Mouse (Mus musculus) lung, embryonic 16.5 days (tissue): ENCODE results near the gene Msx3. TPM values are rescaled to one million over a fixed set of nuclear protein-coding genes. Genes with fewer than 3 reads are reported as not detected.

ENCODE experiments used
- ATAC-seq: fragments of 200-750 bp; cut with Nextera tagmentation; 2 replicates; pipeline ENCODE4 v1.8.0; 2017; ENCODE audit warnings: low read depth, mild to moderate bottlenecking, moderate library complexity
- H3K27ac ChIP-seq: fragments of 300-500 bp; sonication (generic); 2 replicates; pipeline ENCODE4 v1.5.1; 2014; ENCODE audit warnings: mild to moderate bottlenecking, control low read depth, low read length
- H3K27me3 ChIP-seq: fragments of 300-500 bp; sonication (generic); 2 replicates; pipeline ENCODE4 v1.6.1; 2014; ENCODE audit warnings: low read depth, low read length, mixed read lengths; ENCODE audit not compliant: control insufficient read depth, insufficient read depth
- H3K36me3 ChIP-seq: fragments of 300-500 bp; sonication (generic); 2 replicates; pipeline ENCODE4 v1.6.1; 2014; ENCODE audit warnings: low read length; ENCODE audit not compliant: control insufficient read depth, insufficient read depth
- H3K4me1 ChIP-seq: fragments of 300-500 bp; sonication (generic); replicated peaks from 2 replicates; pipeline ENCODE4 v1.6.1; 2014; ENCODE audit warnings: low read length, mixed read lengths; ENCODE audit not compliant: control insufficient read depth, insufficient read depth
- H3K4me2 ChIP-seq: fragments of 300-500 bp; sonication (generic); 2 replicates; pipeline ENCODE4 v1.6.1; 2014; ENCODE audit warnings: low read depth, low read length, control low read depth
- H3K4me3 ChIP-seq: fragments of 300-500 bp; sonication (generic); 2 replicates; pipeline ENCODE4 v1.5.1; 2014; ENCODE audit warnings: mild to moderate bottlenecking, low read length, control low read depth
- H3K9ac ChIP-seq: fragments of 300-500 bp; sonication (generic); 2 replicates; pipeline ENCODE4 v1.6.1; 2014; ENCODE audit warnings: low read length, control low read depth
- H3K9me3 ChIP-seq: fragments of 300-500 bp; sonication (generic); 2 replicates; pipeline ENCODE4 v1.6.1; 2016; ENCODE audit warnings: low read length; ENCODE audit not compliant: control insufficient read depth
- WGBS: fragments of 180-500 bp; shearing (Covaris S2); extraction: QIAGEN DNeasy Blood & Tissue Kit; methylation state at CpG from one replicate; pipeline ENCODE4 v1.1.7; 2014; 5-methylcytosine and 5-hydroxymethylcytosine counted together
- polyA plus RNA-seq: library from polyadenylated mRNA; unstranded; fragments of >200 nt; fragmentation: Nextera tagmentation; extraction: Ambion mirVana; gene quantifications from 2 replicates; pipeline ENCODE4 v1.2.1, GENCODE M21; 2015

Msx3 gene
- polyA plus RNA-seq, result not detected in 2 replicates

- H3K4me2 ChIP-seq, result peak within 1 kb of the TSS; percentile 63
- H3K36me3 ChIP-seq, result no peaks in the 10 kb centered on the region
- peaks cover 75% of the 10 kb centered on the region for H3K27me3 ChIP-seq
- H3K9me3 ChIP-seq, result no peaks in the 10 kb centered on the region
- H3K4me1 ChIP-seq, result peaks cover 12% of the 10 kb centered on the region
- peak within 1 kb of the TSS; percentile 43 for H3K4me3 ChIP-seq
- peak within 1 kb of the TSS; percentile 29; the same call in 1 of the 2 replicates for H3K9ac ChIP-seq
- 1% methylated on average over 53 of the region's 56 CpGs for WGBS
- peak; percentile 9; the same call in 1 of the 2 replicates for ATAC-seq
- H3K27ac ChIP-seq, result no peak within 1 kb of the TSS
Measured at GRCm38 (mm10) chr7:140048361-140049114, at the start of gene Msx3. TSS of gene Msx3 (minus strand) at chr7:140049089.

- Histone ChIP-seq H3K36me3 (no peaks in the 10 kb centered on the region), H3K9ac (no peak overlapping the region), H3K4me1 (peaks cover 12% of the 10 kb centered on the region), H3K4me2 (no peak overlapping the region), H3K27ac (no peak overlapping the region), H3K9me3 (no peaks in the 10 kb centered on the region), H3K27me3 (no peaks in the 10 kb centered on the region), H3K4me3 (no peak overlapping the region)
- WGBS, result 88% methylated on average over 1 of the region's 1 CpGs
- no peak for ATAC-seq
Measured at GRCm38 (mm10) chr7:140098466-140098865, 49.6 kb upstream of the Msx3 start.

- Histone ChIP-seq H3K9ac (no peak overlapping the region), H3K4me2 (no peak overlapping the region), H3K4me1 (no peaks in the 10 kb centered on the region), H3K36me3 (no peaks in the 10 kb centered on the region), H3K27me3 (no peaks in the 10 kb centered on the region), H3K27ac (no peak overlapping the region), H3K4me3 (no peak overlapping the region), H3K9me3 (no peaks in the 10 kb centered on the region)
- ATAC-seq, result no peak
Measured at GRCm38 (mm10) chr7:140096055-140096454, 47.2 kb upstream of the Msx3 start.

- ATAC-seq, result no peak
- Histone ChIP-seq H3K4me3 (no peak overlapping the region), H3K27me3 (no peaks in the 10 kb centered on the region), H3K9ac (no peak overlapping the region), H3K4me1 (no peaks in the 10 kb centered on the region), H3K27ac (no peak overlapping the region), H3K4me2 (no peak overlapping the region), H3K9me3 (no peaks in the 10 kb centered on the region), H3K36me3 (no peaks in the 10 kb centered on the region)
- 27% methylated on average over 1 of the region's 1 CpGs for WGBS
Measured at GRCm38 (mm10) chr7:140095556-140095955, 46.7 kb upstream of the Msx3 start.

GRCm38 (mm10) chr7:140094954-140095353, 46.1 kb upstream of the Msx3 start:
- no peak overlapping the region for H3K4me2 ChIP-seq

GRCm38 (mm10) chr7:140092924-140093528, 44.1 kb upstream of the Msx3 start, which contains the start of gene Prap1:
TSS of gene Prap1 (plus strand) at chr7:140093395.
- WGBS, result 72% methylated on average over 5 of the region's 5 CpGs

More at GRCm38 (mm10) chr7:140094954-140095353, 46.1 kb upstream of the Msx3 start:
- no peaks in the 10 kb centered on the region for H3K4me1 ChIP-seq
- no peaks in the 10 kb centered on the region for H3K9me3 ChIP-seq
- no peak for ATAC-seq
- no peak overlapping the region for H3K4me3 ChIP-seq
- no peak overlapping the region for H3K9ac ChIP-seq
- no peaks in the 10 kb centered on the region for H3K27me3 ChIP-seq
- WGBS, result 40% methylated on average over 5 of the region's 5 CpGs
- H3K36me3 ChIP-seq, result no peaks in the 10 kb centered on the region
- no peak overlapping the region for H3K27ac ChIP-seq

GRCm38 (mm10) chr7:140090601-140091000, 41.7 kb upstream of the Msx3 start:
- Histone ChIP-seq H3K27me3 (no peaks in the 10 kb centered on the region; the same call in 1 of the 2 replicates), H3K9ac (no peak overlapping the region), H3K4me2 (no peak overlapping the region), H3K4me3 (no peak overlapping the region), H3K4me1 (no peaks in the 10 kb centered on the region), H3K9me3 (no peaks in the 10 kb centered on the region), H3K36me3 (no peaks in the 10 kb centered on the region), H3K27ac (no peak overlapping the region)
- no peak for ATAC-seq
- WGBS, result 74% methylated on average over 10 of the region's 10 CpGs

More at GRCm38 (mm10) chr7:140092924-140093528, 44.1 kb upstream of the Msx3 start, which contains the start of gene Prap1:
- H3K27me3 ChIP-seq, result no peaks in the 10 kb centered on the region
- no peak within 1 kb of the TSS for H3K4me2 ChIP-seq
- H3K36me3 ChIP-seq, result no peaks in the 10 kb centered on the region
- H3K9me3 ChIP-seq, result no peaks in the 10 kb centered on the region
- H3K4me1 ChIP-seq, result no peaks in the 10 kb centered on the region
- no peak within 1 kb of the TSS for H3K27ac ChIP-seq
- no peak within 1 kb of the TSS for H3K4me3 ChIP-seq
- no peak within 1 kb of the TSS for H3K9ac ChIP-seq
- ATAC-seq, result no peak

GRCm38 (mm10) chr7:140082242-140082678, 33.4 kb upstream of the Msx3 start, which contains the start of gene Caly:
TSS of gene Caly (minus strand) at chr7:140082548.
- no peaks in the 10 kb centered on the region for H3K9me3 ChIP-seq
- no peak within 1 kb of the TSS for H3K4me3 ChIP-seq
- no peaks in the 10 kb centered on the region; the same call in 1 of the 2 replicates for H3K4me1 ChIP-seq
- H3K4me2 ChIP-seq, result no peak within 1 kb of the TSS
- no peak within 1 kb of the TSS for H3K27ac ChIP-seq
- H3K27me3 ChIP-seq, result peaks cover 39% of the 10 kb centered on the region
- 4% methylated on average over 18 of the region's 18 CpGs for WGBS
- H3K9ac ChIP-seq, result no peak within 1 kb of the TSS
- no peak for ATAC-seq
- no peaks in the 10 kb centered on the region for H3K36me3 ChIP-seq
